Comparison of ENCODE assay signal across 8 mouse cellular contexts in genomic region chr14:76874542-76875265, GRCm38 (mm10).
DNase-seq lines count a peak whose midpoint lies in the region; ATAC-seq lines count a peak whose summit lies in the region.

No protein-coding gene starts in this region.

- H3K9me3 ChIP-seq in heart, embryonic 13.5 days, result no peaks in the 10 kb centered on the region
- H3K9me3 ChIP-seq in embryonic facial prominence, embryonic 14.5 days (ENCODE audit: control insufficient read depth, low read length), result no peaks in the 10 kb centered on the region
- H3K9me3 ChIP-seq in kidney, embryonic 15.5 days (replicated peaks), result no peaks in the 10 kb centered on the region
- H3K9me3 ChIP-seq in midbrain, embryonic 14.5 days (ENCODE audit: control insufficient read depth, low read length), result no peaks in the 10 kb centered on the region

- H3K36me3 ChIP-seq in heart, embryonic 13.5 days, result no peaks in the 10 kb centered on the region
- no peaks in the 10 kb centered on the region for H3K36me3 ChIP-seq in embryonic facial prominence, embryonic 14.5 days (ENCODE audit: control insufficient read depth, insufficient read depth, low read length)
- no peaks in the 10 kb centered on the region for H3K36me3 ChIP-seq in kidney, embryonic 15.5 days
- no peaks in the 10 kb centered on the region for H3K36me3 ChIP-seq in midbrain, embryonic 14.5 days (ENCODE audit: control insufficient read depth, insufficient read depth, low read length)

- H3K27ac ChIP-seq in heart, embryonic 13.5 days (replicated peaks), result peak overlapping the region; percentile 76
- peak overlapping the region; percentile 57 for H3K27ac ChIP-seq in embryonic facial prominence, embryonic 14.5 days (replicated peaks; ENCODE audit: low read depth, low read length)
- peak overlapping the region; percentile 83 for H3K27ac ChIP-seq in kidney, embryonic 15.5 days
- H3K27ac ChIP-seq in midbrain, embryonic 14.5 days (replicated peaks; ENCODE audit: low read depth, low read length), result peak overlapping the region; percentile 58

- no peaks in the 10 kb centered on the region for H3K27me3 ChIP-seq in heart, embryonic 13.5 days (replicated peaks)
- no peaks in the 10 kb centered on the region for H3K27me3 ChIP-seq in embryonic facial prominence, embryonic 14.5 days (replicated peaks; ENCODE audit: control insufficient read depth, insufficient read depth, low read length)
- H3K27me3 ChIP-seq in kidney, embryonic 15.5 days, result no peaks in the 10 kb centered on the region
- H3K27me3 ChIP-seq in midbrain, embryonic 14.5 days (ENCODE audit: control insufficient read depth, insufficient read depth, low read length), result no peaks in the 10 kb centered on the region

- no peak overlapping the region for H3K4me2 ChIP-seq in heart, embryonic 13.5 days
- H3K4me2 ChIP-seq in embryonic facial prominence, embryonic 14.5 days (ENCODE audit: low read depth, low read length), result no peak overlapping the region
- H3K4me2 ChIP-seq in kidney, embryonic 15.5 days, result no peak overlapping the region
- no peak overlapping the region for H3K4me2 ChIP-seq in midbrain, embryonic 14.5 days (ENCODE audit: low read length)

- 0 out of 2 replicates have a peak overlapping the region, but pooled peaks have one; percentile 52 for H3K9ac ChIP-seq in heart, embryonic 13.5 days
- no peak overlapping the region for H3K9ac ChIP-seq in embryonic facial prominence, embryonic 14.5 days (ENCODE audit: low read depth, low read length)
- H3K9ac ChIP-seq in kidney, embryonic 15.5 days, result no peak overlapping the region
- no peak overlapping the region for H3K9ac ChIP-seq in midbrain, embryonic 14.5 days (replicated peaks; ENCODE audit: low read length)

- no peak for ATAC-seq in heart, embryonic 13.5 days (ENCODE audit: extremely low read depth, insufficient number of reproducible peaks, low FRiP score, low TSS enrichment)
- peak; percentile 81; the same call in 1 of the 2 replicates for ATAC-seq in embryonic facial prominence, embryonic 14.5 days (ENCODE audit: low read depth)
- ATAC-seq in kidney, embryonic 15.5 days (replicated peaks; ENCODE audit: low FRiP score), result peak; percentile 94
- peak; percentile 53; the same call in 1 of the 2 replicates for ATAC-seq in midbrain, embryonic 14.5 days (ENCODE audit: low FRiP score, low TSS enrichment)
- ATAC-seq in inflammation-experienced regulatory T-cells, adult 6 months, result no peak

- no peak overlapping the region for H3K4me3 ChIP-seq in heart, embryonic 13.5 days
- no peak overlapping the region for H3K4me3 ChIP-seq in embryonic facial prominence, embryonic 14.5 days (ENCODE audit: low read depth, low read length)
- no peak overlapping the region for H3K4me3 ChIP-seq in kidney, embryonic 15.5 days (replicated peaks)
- H3K4me3 ChIP-seq in midbrain, embryonic 14.5 days (replicated peaks; ENCODE audit: low read depth, low read length), result no peak overlapping the region

- 45% methylated on average over 8 of the region's 8 CpGs for WGBS in heart, embryonic 13.5 days
- 31% methylated on average over 8 of the region's 8 CpGs for WGBS in embryonic facial prominence, embryonic 14.5 days
- WGBS in kidney, embryonic 15.5 days, result 28% methylated on average over 8 of the region's 8 CpGs
- 25% methylated on average over 8 of the region's 8 CpGs for WGBS in midbrain, embryonic 14.5 days

- peaks cover 32% of the 10 kb centered on the region for H3K4me1 ChIP-seq in heart, embryonic 13.5 days
- H3K4me1 ChIP-seq in embryonic facial prominence, embryonic 14.5 days (ENCODE audit: control insufficient read depth, insufficient read depth, low read length), result peaks cover 23% of the 10 kb centered on the region
- H3K4me1 ChIP-seq in kidney, embryonic 15.5 days, result peaks cover 40% of the 10 kb centered on the region
- peaks cover 12% of the 10 kb centered on the region for H3K4me1 ChIP-seq in midbrain, embryonic 14.5 days (ENCODE audit: control insufficient read depth, insufficient read depth, low read length)

- DNase-seq in heart, adult 18-20 months, result no peak
- DNase-seq in embryonic facial prominence, embryonic 14.5 days (ENCODE audit: low spot score), result peak; percentile 65
- DNase-seq in midbrain, embryonic 14.5 days, result peak; percentile 78
- DNase-seq in layer of hippocampus, adult 11-12 months (ENCODE audit: low spot score), result no peak
- no peak for DNase-seq in cerebellum, postnatal 25 days

Comparison
In these comparisons a context has a peak if more than half of its experiments do, and no peak if none do; other contexts are left out.
1. ATAC-seq: peak in embryonic facial prominence, embryonic 14.5 days (single experiment), kidney, embryonic 15.5 days (single experiment) and midbrain, embryonic 14.5 days (single experiment); none in heart, embryonic 13.5 days (single experiment) and inflammation-experienced regulatory T-cells, adult 6 months (single experiment).
2. DNase-seq: peak in embryonic facial prominence, embryonic 14.5 days (single experiment) and midbrain, embryonic 14.5 days (single experiment); none in heart, adult 18-20 months (0 of 2), layer of hippocampus, adult 11-12 months (single experiment) and cerebellum, postnatal 25 days (0 of 2).
3. Peak in every context shown above with its lines, with median percentiles within 50 percentile points of each other: H3K27ac ChIP-seq.